Mouse (Mus musculus): Measurements from ENCODE around the gene Bmp10. TPM values are rescaled to one million over a fixed set of nuclear protein-coding genes. Genes with fewer than 3 reads are reported as not detected.
A peak's percentile ranks its signal among the peaks of the same experiment; 100 is the strongest.

The Bmp10 gene
- polyA plus RNA-seq, 1 experiment: not detected

DNA sequence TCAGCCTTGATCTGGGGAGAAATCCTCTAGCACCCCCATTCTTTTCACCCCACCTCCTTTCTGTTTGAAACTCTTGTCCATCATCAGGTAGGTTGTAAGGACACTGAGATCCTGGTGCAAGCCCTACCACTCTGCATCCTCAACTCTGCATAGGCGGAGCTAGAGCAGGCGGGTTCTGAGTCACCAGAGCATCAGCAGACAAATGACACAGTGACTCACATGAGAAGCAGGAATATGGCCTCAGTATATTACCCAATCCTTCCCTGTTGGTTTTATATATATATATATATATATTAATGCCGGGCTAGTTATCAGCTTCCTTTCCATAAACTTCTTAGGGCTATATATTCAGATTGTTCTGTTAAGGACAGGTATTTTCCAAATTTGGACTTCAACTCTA, 7.0 kb downstream of the Bmp10 start:
- no peaks in the 10 kb centered on the region for H3K36me3 ChIP-seq (ENCODE audit: control insufficient read depth, insufficient read depth)
- no peaks in the 10 kb centered on the region for H3K27me3 ChIP-seq (ENCODE audit: control insufficient read depth, insufficient read depth, insufficient read length)

DNA sequence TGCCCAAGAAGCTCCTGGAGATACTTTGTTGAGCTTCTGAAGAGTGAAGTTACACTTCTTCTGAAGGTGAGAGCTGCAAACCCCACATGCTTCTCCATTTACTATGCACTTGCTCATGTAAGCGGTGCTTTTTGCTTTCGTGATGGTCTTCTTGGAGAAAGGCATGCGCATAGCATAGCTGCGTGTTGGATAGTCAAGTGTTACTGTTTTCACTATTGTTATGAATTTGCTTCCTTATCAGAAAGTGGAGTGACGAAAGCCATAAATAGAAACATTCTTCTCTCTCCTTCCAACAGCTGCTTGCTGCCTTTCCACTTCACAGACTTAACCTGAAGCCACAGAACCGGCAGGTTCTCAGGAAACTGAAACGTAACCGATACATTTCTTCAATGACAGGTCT, 8.0 kb downstream of the Bmp10 start:
- TF ChIP-seq CEBPB (IDR thresholded peaks at IDR 0.05; ENCODE audit: low read depth): no peak
- TF ChIP-seq MAX (IDR thresholded peaks at IDR 0.05): no peak
- no peak for TF ChIP-seq MYOG (IDR thresholded peaks at IDR 0.05; ENCODE audit: control insufficient read depth, extremely low read depth, insufficient read length)
- TF ChIP-seq MYOD1 (IDR thresholded peaks at IDR 0.05; ENCODE audit: control insufficient read depth, insufficient read length, low read depth): no peak
- no peak for TF ChIP-seq USF1 (IDR thresholded peaks at IDR 0.05; ENCODE audit: low read depth)
- no peak for TF ChIP-seq CTCF (IDR thresholded peaks at IDR 0.05; ENCODE audit: control insufficient read depth, insufficient read depth, insufficient read length)
- no peak for TF ChIP-seq FOSL1 (IDR thresholded peaks at IDR 0.05; ENCODE audit: insufficient read depth, low read length, poor library complexity, severe bottlenecking)
- no peaks in the 10 kb centered on the region for H3K79me2 ChIP-seq (ENCODE audit: control insufficient read depth, insufficient read depth)
- H3K79me3 ChIP-seq (ENCODE audit: low read depth): no peaks in the 10 kb centered on the region

More for the DNA sequence above, 7.0 kb downstream of the Bmp10 start:
- TF ChIP-seq CEBPB (IDR thresholded peaks at IDR 0.05; ENCODE audit: low read depth) (peak; percentile 55), MAX (IDR thresholded peaks at IDR 0.05) (no peak), MYOD1 (IDR thresholded peaks at IDR 0.05; ENCODE audit: control insufficient read depth, insufficient read length, low read depth) (no peak), USF1 (IDR thresholded peaks at IDR 0.05; ENCODE audit: low read depth) (no peak), MYOG (IDR thresholded peaks at IDR 0.05; ENCODE audit: control insufficient read depth, extremely low read depth, insufficient read length) (no peak), CTCF (IDR thresholded peaks at IDR 0.05; ENCODE audit: control insufficient read depth, insufficient read depth, insufficient read length) (no peak), FOSL1 (IDR thresholded peaks at IDR 0.05; ENCODE audit: insufficient read depth, low read length, poor library complexity, severe bottlenecking) (no peak)
- H3ac ChIP-seq (ENCODE audit: control insufficient read depth, insufficient read length, low read depth): no peak overlapping the region
- no peaks in the 10 kb centered on the region for H3K79me2 ChIP-seq (ENCODE audit: control insufficient read depth, insufficient read depth)
- no peak overlapping the region for H3K4me3 ChIP-seq (ENCODE audit: insufficient read depth, poor library complexity, severe bottlenecking)
- H3K79me3 ChIP-seq (ENCODE audit: low read depth): no peaks in the 10 kb centered on the region

DNA sequence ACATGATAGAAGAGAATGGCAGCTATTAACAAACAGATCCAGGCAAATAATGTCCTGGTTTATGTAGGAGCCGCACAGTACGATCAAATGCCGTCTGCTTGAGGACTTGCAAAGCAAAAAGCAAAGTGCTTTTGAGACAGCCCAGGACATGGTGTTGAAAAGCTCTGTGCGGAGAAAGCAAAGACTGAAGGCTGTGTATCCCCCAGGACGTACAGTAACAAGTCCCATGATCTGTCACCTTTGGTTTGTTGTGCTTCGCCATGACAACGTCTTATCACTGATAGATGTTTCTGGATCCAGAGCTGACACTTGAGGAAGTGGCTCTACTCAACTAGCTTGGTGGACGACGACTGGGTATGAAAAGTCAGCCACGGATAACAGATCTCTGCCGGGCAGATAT, 14.5 kb downstream of the Bmp10 start:
- Histone ChIP-seq H3K27me3 (ENCODE audit: control insufficient read depth, insufficient read depth, insufficient read length) (no peaks in the 10 kb centered on the region), H3K79me2 (ENCODE audit: control insufficient read depth, insufficient read depth) (no peaks in the 10 kb centered on the region), H3K36me3 (ENCODE audit: control insufficient read depth, insufficient read depth) (no peaks in the 10 kb centered on the region), H3ac (ENCODE audit: control insufficient read depth, insufficient read length, low read depth) (no peak overlapping the region), H3K79me3 (ENCODE audit: low read depth) (no peaks in the 10 kb centered on the region), H3K4me3 (ENCODE audit: insufficient read depth, poor library complexity, severe bottlenecking) (no peak overlapping the region)
- no peak for TF ChIP-seq CEBPB (IDR thresholded peaks at IDR 0.05; ENCODE audit: low read depth)
- TF ChIP-seq MAX (IDR thresholded peaks at IDR 0.05): no peak
- no peak for TF ChIP-seq FOSL1 (IDR thresholded peaks at IDR 0.05; ENCODE audit: insufficient read depth, low read length, poor library complexity, severe bottlenecking)
- TF ChIP-seq USF1 (IDR thresholded peaks at IDR 0.05; ENCODE audit: low read depth): no peak
- TF ChIP-seq MYOG (IDR thresholded peaks at IDR 0.05; ENCODE audit: control insufficient read depth, extremely low read depth, insufficient read length): no peak
- no peak for TF ChIP-seq CTCF (IDR thresholded peaks at IDR 0.05; ENCODE audit: control insufficient read depth, insufficient read depth, insufficient read length)
- no peak for TF ChIP-seq MYOD1 (IDR thresholded peaks at IDR 0.05; ENCODE audit: control insufficient read depth, insufficient read length, low read depth)

More for the DNA sequence above, 8.0 kb downstream of the Bmp10 start:
- Histone ChIP-seq H3K36me3 (ENCODE audit: control insufficient read depth, insufficient read depth) (no peaks in the 10 kb centered on the region), H3ac (ENCODE audit: control insufficient read depth, insufficient read length, low read depth) (no peak overlapping the region), H3K4me3 (ENCODE audit: insufficient read depth, poor library complexity, severe bottlenecking) (no peak overlapping the region), H3K27me3 (ENCODE audit: control insufficient read depth, insufficient read depth, insufficient read length) (no peaks in the 10 kb centered on the region)

DNA sequence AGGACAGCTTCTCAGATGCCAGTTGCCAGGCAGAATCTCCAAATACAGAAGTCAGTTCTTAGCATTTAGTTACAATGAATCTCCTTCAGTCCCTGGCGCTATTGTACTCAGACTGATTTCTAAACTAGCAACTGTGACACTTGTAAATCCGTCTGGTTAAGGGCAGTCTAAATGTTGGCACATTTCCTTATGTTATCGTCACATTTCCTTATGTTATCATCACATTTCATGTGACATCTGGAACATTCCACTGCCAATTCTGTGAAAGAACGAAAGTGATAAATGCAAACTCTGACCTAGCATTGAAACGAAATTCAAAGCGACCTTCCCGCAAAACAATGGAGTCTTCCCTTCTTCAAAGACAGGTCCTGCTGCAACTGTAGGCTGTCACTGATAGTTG, 16.4 kb downstream of the Bmp10 start:
- peaks cover 3% of the 10 kb centered on the region for H3K27me3 ChIP-seq (ENCODE audit: control insufficient read depth, insufficient read depth, insufficient read length)
- H3K36me3 ChIP-seq (ENCODE audit: control insufficient read depth, insufficient read depth): no peaks in the 10 kb centered on the region
- no peak overlapping the region for H3K4me3 ChIP-seq (ENCODE audit: insufficient read depth, poor library complexity, severe bottlenecking)
- no peaks in the 10 kb centered on the region for H3K79me3 ChIP-seq (ENCODE audit: low read depth)
- TF ChIP-seq MYOG (IDR thresholded peaks at IDR 0.05; ENCODE audit: control insufficient read depth, extremely low read depth, insufficient read length): no peak
- H3ac ChIP-seq (ENCODE audit: control insufficient read depth, insufficient read length, low read depth): no peak overlapping the region
- H3K79me2 ChIP-seq (ENCODE audit: control insufficient read depth, insufficient read depth): no peaks in the 10 kb centered on the region

DNA sequence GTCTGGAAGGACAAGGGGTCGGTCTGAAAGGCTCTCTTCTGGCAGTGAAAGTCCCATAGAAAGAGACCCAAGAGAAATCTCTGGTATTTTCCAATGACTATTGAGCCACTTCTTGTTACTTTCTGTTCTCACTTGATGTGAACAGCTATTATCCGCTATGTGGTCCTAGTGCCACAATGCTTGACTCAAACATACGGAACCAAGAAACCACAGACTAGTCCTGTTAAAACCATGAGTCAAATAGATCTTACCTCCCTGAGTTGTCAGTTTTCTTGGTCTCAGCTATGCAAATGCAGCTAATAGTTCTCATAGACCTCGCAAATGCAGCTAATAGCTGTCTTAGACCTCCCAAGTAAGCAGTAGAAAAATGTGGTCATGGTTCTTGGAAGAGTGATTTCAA, 18.4 kb downstream of the Bmp10 start:
- no peaks in the 10 kb centered on the region for H3K36me3 ChIP-seq (ENCODE audit: control insufficient read depth, insufficient read depth)
- no peak overlapping the region for H3K4me3 ChIP-seq (ENCODE audit: insufficient read depth, poor library complexity, severe bottlenecking)
- H3K27me3 ChIP-seq (ENCODE audit: control insufficient read depth, insufficient read depth, insufficient read length): peaks cover 9% of the 10 kb centered on the region
- TF ChIP-seq MAX (IDR thresholded peaks at IDR 0.05): no peak
- no peak for TF ChIP-seq MYOG (IDR thresholded peaks at IDR 0.05; ENCODE audit: control insufficient read depth, extremely low read depth, insufficient read length)
- TF ChIP-seq FOSL1 (IDR thresholded peaks at IDR 0.05; ENCODE audit: insufficient read depth, low read length, poor library complexity, severe bottlenecking): no peak
- no peak for TF ChIP-seq CTCF (IDR thresholded peaks at IDR 0.05; ENCODE audit: control insufficient read depth, insufficient read depth, insufficient read length)
- no peak for TF ChIP-seq CEBPB (IDR thresholded peaks at IDR 0.05; ENCODE audit: low read depth)
- TF ChIP-seq MYOD1 (IDR thresholded peaks at IDR 0.05; ENCODE audit: control insufficient read depth, insufficient read length, low read depth): no peak
- TF ChIP-seq USF1 (IDR thresholded peaks at IDR 0.05; ENCODE audit: low read depth): no peak
- H3K79me3 ChIP-seq (ENCODE audit: low read depth): no peaks in the 10 kb centered on the region
- no peak overlapping the region for H3ac ChIP-seq (ENCODE audit: control insufficient read depth, insufficient read length, low read depth)
- no peaks in the 10 kb centered on the region for H3K79me2 ChIP-seq (ENCODE audit: control insufficient read depth, insufficient read depth)

DNA sequence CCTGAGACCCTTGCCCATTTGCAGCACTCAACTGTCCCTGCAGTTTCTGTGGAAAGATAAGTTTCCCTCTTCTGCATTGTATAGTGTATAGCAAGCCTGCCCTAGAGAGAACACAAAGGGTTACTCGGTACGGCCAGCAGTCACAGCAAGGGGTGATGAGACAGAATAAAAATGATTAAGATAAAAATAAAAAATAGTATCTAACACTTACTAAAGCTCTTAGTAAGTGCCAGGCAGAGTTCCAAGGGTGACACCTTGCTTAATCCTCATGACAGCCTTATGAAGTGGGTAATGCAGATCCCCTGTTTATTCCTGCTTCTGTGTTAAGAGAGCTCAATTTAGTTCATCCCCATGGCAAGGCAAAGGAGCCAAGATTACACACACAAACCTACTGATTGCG, 20.7 kb downstream of the Bmp10 start:
- no peaks in the 10 kb centered on the region for H3K79me2 ChIP-seq (ENCODE audit: control insufficient read depth, insufficient read depth)
- H3K79me3 ChIP-seq (ENCODE audit: low read depth): no peaks in the 10 kb centered on the region
- no peaks in the 10 kb centered on the region for H3K36me3 ChIP-seq (ENCODE audit: control insufficient read depth, insufficient read depth)
- TF ChIP-seq CTCF (IDR thresholded peaks at IDR 0.05; ENCODE audit: control insufficient read depth, insufficient read depth, insufficient read length) (no peak), FOSL1 (IDR thresholded peaks at IDR 0.05; ENCODE audit: insufficient read depth, low read length, poor library complexity, severe bottlenecking) (no peak), MYOG (IDR thresholded peaks at IDR 0.05; ENCODE audit: control insufficient read depth, extremely low read depth, insufficient read length) (no peak), MYOD1 (IDR thresholded peaks at IDR 0.05; ENCODE audit: control insufficient read depth, insufficient read length, low read depth) (no peak), USF1 (IDR thresholded peaks at IDR 0.05; ENCODE audit: low read depth) (no peak)
- no peak overlapping the region for H3K4me3 ChIP-seq (ENCODE audit: insufficient read depth, poor library complexity, severe bottlenecking)
- peaks cover 18% of the 10 kb centered on the region for H3K27me3 ChIP-seq (ENCODE audit: control insufficient read depth, insufficient read depth, insufficient read length)
- H3ac ChIP-seq (ENCODE audit: control insufficient read depth, insufficient read length, low read depth): no peak overlapping the region

Measured in C2C12 (cell line).